Mouse (Mus musculus) retina, adult 2 months (tissue): Measurements from ENCODE around the gene Grip1.
A peak's percentile ranks its signal among the peaks of the same experiment; 100 is the strongest.

Source experiments
- DNase-seq: peaks from one replicate; pipeline ENCODE4 v3.0.0-alpha.2; 2012; ENCODE audit warnings: low read depth, low spot score

Grip1 gene

GRCm38 (mm10) chr10:119573134-119573533 lies 119.5 kb downstream of the Grip1 start:
- no peak for DNase-seq

GRCm38 (mm10) chr10:119575780-119576179 lies 122.2 kb downstream of the Grip1 start:
- DNase-seq: no peak

- no peak for DNase-seq
Observed at GRCm38 (mm10) chr10:119580024-119580423, 126.4 kb downstream of the Grip1 start.

GRCm38 (mm10) chr10:119584666-119585065 lies 131.0 kb downstream of the Grip1 start:
- DNase-seq: no peak

- DNase-seq: no peak
Observed at GRCm38 (mm10) chr10:119586976-119587375, 133.3 kb downstream of the Grip1 start.

- DNase-seq: no peak
Observed at GRCm38 (mm10) chr10:119596822-119597221, 143.2 kb downstream of the Grip1 start.

- no peak for DNase-seq
Observed at GRCm38 (mm10) chr10:119607501-119607900, 153.9 kb downstream of the Grip1 start.

GRCm38 (mm10) chr10:119608998-119609397 lies 155.4 kb downstream of the Grip1 start:
- no peak for DNase-seq

- DNase-seq: peak; percentile 16
Observed at GRCm38 (mm10) chr10:119610279-119610895, 156.8 kb downstream of the Grip1 start.

GRCm38 (mm10) chr10:119612034-119612433 lies 158.4 kb downstream of the Grip1 start:
- no peak for DNase-seq

GRCm38 (mm10) chr10:119614726-119615125 lies 161.1 kb downstream of the Grip1 start:
- DNase-seq: no peak

- DNase-seq: no peak
Observed at GRCm38 (mm10) chr10:119615240-119615885, 161.7 kb downstream of the Grip1 start.

- no peak for DNase-seq
Observed at GRCm38 (mm10) chr10:119616078-119616477, 162.4 kb downstream of the Grip1 start.

- no peak for DNase-seq
Observed at GRCm38 (mm10) chr10:119628656-119629055, 175.0 kb downstream of the Grip1 start.

- DNase-seq: no peak
Observed at GRCm38 (mm10) chr10:119630401-119630800, 176.8 kb downstream of the Grip1 start.

- DNase-seq: no peak
Observed at GRCm38 (mm10) chr10:119631966-119632365, 178.3 kb downstream of the Grip1 start.

GRCm38 (mm10) chr10:119634544-119634943 lies 180.9 kb downstream of the Grip1 start:
- DNase-seq: no peak

GRCm38 (mm10) chr10:119640534-119640933 lies 186.9 kb downstream of the Grip1 start:
- no peak for DNase-seq

- no peak for DNase-seq
Observed at GRCm38 (mm10) chr10:119641011-119641410, 187.4 kb downstream of the Grip1 start.

- no peak for DNase-seq
Observed at GRCm38 (mm10) chr10:119644289-119644688, 190.7 kb downstream of the Grip1 start.

GRCm38 (mm10) chr10:119646500-119647439 lies 193.1 kb downstream of the Grip1 start:
- peak; percentile 42 for DNase-seq

- DNase-seq: no peak
Observed at GRCm38 (mm10) chr10:119660677-119661353, 207.2 kb downstream of the Grip1 start.
